Mouse (Mus musculus) adrenal gland, postnatal 10 days (tissue): Measurements from ENCODE around the gene Zcchc2. TPM values are rescaled to one million over a fixed set of nuclear protein-coding genes. Genes with fewer than 3 reads are reported as not detected.

Experiments used
- DNase-seq: peaks from one replicate; pipeline ENCODE4 v3.0.0; 2021; ENCODE audit warnings: mixed read lengths
- long read RNA-seq, 2 experiments: library from polyadenylated mRNA; stranded (forward); transcript quantifications; one replicate each; pipeline ENCODE4 v2.0.0; 2021
- total RNA-seq, 2 experiments: library from RNA; stranded (reverse); gene quantifications; 2 replicates each; pipeline ENCODE4 v1.2.3; 2021

Zcchc2 gene
- total RNA-seq: 10 to 100 TPM; 14.0 to 16.3 TPM
- long read RNA-seq, experiment 1, partial matches to known transcripts: 4 of 13 reads
- long read RNA-seq, experiment 1, other reads (novel, unspliced or antisense): 9 of 13 reads
- long read RNA-seq, experiment 2, full-length matches to known transcripts: 4 of 10 reads
- long read RNA-seq, experiment 2, partial matches to known transcripts: 1 of 10 reads
- long read RNA-seq, experiment 2, other reads (novel, unspliced or antisense): 5 of 10 reads

DNA sequence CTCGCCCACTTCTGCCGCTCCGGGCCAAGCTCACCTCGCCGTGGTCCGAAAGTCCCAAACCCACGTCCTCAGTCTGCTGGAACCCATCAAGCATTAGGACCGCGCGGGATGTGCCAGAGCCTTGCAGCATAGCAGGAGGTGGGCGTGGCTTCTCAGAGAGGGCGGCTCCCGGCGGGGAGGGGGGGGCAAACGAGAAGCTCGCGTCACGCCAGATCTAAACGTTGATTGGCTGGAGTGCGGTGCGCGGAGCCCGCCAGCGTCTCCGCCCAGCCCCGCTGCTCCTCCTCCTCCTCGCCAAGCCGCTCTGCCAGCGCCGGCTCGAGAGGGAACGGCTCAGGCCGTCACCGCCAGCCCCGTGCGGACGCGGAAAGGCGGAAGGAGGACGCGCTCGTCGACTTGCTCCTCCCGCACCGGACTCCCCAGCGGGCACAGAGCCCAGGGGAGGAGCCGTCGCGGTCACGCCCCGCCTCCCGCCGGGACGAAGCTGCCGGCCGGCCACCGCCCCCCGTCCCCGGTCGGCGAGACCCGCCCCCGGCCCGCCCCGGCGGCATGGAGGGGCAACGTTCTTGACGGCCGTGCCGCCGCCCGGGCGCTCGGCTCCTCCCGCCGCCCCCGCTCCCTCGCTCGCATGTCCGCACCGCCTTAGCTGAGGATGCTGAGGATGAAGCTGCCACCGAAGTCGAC is at the start of gene Zcchc2:
TSS of gene Zcchc2 (plus strand) at position 269 of the 684 bp plus-strand sequence.
- DNase-seq: peak; percentile 99

DNA sequence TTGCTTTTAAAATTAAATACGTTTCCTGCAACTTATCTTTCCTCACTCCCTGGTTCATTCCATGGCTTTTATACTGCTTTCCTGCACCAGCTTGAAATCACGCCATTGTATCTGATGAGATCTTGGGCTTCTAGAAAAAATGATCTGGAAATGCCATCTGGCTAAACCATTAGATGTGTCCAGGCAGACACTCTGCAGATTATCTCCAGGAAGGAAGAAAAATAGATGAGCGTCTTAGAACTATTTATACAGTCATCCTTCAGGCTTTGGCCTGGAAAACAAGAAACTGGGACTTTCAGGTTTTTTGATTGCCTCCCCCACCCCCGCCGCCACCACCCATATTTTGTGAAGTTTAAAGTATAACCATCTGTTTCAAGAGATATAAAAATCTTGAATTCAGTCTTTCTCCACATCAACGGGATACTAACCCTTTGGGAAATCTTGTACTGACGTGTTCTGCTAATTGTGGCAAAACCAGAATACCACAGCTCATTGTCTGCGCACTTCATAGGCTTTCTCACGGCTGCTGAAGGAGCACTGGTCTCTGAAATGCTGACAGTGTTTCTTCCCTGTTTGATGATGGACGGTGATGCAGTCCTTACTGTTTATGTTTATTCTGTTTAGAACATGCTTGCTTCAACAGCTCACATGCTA is 45.2 kb upstream of the Zcchc2 start:
- DNase-seq: no peak

DNA sequence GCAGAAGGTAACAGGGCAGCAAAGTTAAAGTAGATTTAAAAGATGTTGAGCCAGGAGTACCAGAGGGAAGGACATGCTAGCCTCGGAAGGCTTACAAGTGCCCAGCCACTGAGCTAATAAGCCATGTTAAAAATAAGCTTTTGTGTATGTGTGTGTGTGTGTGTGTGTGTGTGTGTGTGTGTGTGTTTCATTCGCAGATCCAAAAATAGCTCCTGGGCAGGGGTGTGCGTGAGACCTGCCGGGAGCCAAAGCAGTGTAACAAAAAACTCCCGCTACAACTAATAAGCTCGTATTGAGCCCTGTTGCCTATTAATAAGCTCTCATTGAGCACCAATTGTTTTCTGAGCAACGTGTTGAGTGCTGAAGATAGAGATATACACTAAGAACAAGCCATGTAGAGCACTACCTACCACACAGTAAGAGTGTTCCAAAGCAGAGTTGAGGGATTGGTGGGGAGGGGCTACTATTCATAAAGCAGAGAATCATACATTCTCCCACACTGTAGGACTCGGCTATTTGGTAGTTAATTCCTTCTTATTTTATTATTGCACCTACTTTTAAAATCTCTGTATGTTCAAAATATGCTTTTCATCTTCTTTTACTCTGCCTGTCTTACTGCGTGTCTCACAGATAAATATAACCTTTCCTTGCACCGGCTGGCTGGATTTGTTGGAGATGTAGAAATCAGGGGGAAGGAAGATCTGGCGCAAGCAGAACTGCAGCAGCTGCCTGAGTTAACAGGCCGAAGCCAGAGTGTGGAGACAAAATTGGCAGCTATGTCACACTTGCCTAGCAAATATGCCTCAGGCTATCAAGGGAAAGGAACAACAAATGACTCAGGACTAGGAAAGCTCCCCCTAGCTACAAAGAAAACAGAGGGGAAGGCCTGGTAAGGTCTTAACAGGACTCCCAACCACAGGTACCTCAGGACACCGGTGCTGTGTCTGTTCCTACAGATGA is 43.3 kb upstream of the Zcchc2 start:
- DNase-seq: peak; percentile 26

DNA sequence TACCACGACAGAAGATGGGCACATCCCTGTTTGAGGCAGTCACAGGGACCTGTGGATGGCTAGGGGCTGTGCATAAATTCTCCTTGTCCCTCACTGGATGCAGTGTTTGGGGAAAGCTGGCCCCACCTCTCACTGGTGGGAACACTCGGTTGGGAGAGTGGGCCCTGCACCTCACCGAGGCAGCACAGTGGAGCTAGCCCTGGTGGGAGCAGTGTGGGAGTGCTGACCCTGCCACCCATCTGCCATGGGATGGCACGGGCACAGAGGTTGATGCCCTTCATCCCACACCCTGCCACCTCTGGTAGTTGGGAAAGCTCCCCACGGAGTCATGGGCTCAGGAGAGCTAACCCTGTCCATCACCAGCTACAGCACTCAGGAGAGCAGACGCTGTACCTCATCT is 41.9 kb upstream of the Zcchc2 start:
- no peak for DNase-seq

DNA sequence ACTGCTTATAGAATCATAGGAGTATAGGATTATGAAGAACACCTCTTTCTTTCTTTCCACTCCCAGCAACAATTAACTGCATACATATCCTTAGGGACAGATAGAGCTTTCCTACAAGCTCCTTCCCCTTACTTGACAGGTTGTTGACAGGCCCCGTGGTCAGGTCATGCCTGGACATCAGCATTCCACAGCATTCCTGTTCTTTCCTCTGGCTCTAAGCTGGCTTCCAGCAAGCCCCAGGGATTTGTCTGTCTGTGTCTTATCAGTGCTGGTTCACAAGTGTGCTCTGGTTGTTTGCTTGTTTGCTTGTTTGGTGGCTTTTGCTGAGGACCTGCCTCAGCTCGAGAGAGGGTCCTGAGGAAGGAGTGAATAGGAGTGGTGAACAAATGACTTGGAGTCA is 36.6 kb upstream of the Zcchc2 start:
- no peak for DNase-seq

DNA sequence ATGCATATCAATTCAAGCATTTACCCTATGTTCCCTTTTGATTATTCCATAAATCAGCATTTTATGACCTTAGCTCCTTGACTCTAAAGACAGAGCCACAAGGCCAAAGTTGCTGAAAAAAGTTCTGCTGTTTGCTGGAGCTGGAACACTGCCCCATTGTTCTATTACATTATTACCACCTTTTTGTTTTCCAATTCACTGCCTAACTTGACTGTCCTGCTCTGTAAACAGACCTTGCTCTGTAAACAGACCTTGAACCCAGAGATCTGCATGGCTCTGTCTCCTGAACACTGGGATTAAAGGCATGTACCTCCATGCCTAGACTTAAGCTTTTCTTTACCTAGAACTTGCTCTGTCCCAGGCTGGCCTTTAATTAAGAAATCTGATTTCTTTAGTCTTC is 36.2 kb upstream of the Zcchc2 start:
- DNase-seq: no peak

DNA sequence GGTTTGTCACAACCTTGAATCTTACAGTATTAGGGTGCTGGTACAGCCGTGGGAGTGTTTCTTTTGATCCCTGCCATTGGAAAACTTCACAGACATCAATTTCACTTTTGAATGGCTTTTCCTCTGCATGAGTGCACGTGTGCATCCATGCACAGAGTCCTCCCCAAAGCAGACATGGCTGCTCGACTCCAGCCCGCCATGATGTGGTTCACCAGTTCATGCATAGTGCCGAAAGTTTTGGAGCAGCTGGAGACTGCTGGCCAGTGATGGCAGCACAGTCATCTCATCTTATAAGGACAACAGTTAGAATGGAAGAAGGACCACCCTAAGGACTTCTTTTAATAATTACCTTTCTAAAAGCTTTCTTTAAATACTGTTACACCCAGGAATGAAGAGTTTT is 34.1 kb upstream of the Zcchc2 start:
- DNase-seq: no peak

DNA sequence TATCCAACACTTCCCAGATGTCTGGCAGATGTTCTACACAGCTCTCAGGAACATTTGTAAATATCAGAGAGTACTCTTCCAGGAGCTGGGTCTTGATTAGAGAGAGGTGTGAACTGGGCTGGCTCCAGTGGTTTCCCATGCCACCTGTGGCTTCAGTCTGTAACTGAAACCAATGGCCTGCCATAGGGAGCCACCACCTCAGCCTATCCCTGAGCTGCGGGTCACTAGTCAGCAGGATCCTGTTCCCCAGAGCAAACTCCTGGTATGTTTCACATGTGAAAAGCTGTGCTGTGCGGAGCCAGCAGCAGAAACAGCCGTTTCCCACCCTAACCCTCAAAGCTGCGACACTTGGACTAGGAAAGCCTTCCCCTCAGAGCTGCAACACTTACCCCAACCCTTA is 28.7 kb upstream of the Zcchc2 start:
- DNase-seq: no peak

DNA sequence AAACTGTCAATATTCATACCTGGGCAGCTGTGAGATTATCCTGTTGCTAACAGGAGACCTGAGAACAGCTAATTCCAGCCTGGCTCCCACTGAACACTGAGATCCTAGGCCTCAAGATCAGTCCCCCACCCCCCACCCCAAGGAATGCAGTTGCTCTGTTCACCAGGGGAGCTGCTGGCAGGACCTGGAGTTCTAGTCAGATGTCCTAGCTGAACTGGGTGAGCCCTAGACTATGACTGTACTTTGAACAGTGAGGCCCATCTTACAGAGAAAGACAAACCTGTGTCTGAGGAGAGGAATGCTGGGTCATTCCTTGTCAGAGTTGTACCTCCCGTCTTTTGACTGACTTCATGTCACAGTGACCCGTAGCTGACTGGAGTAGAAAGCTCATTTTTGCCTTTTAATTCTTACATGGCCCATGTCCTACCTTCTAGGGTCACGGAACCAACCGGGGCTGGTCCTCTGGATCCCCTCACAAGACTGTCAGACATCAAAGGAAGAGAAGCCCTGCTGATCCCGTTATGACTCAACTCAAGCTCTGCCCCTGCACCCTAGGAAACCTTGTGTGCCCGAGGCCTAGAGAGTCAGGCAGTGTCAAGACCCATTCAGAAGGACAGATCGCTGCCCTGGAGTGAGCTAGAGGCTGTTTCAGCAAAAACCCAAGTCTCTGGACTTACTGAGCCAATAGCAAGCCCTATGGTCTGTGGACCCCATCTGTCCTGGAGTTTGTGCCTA is 28.0 kb upstream of the Zcchc2 start:
- DNase-seq: no peak

DNA sequence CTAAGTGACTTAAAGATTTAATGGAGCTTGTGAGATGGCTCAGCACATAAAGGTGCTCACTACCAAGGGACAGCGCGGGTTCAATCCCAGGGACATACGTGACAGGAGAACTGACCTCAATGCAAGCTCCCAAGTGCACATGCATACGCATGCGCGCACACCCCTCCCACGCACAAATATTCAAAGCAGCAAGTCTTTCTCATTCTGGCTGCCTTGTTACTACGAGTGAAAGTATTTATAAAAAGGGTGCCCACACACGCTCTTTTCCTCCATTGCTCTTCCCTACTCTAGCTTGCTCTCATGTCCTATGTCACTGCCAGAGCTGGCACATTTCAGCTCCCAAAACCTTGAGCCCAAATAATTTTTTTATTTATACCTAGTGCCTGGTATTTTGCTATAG is 27.4 kb upstream of the Zcchc2 start:
- DNase-seq: no peak

DNA sequence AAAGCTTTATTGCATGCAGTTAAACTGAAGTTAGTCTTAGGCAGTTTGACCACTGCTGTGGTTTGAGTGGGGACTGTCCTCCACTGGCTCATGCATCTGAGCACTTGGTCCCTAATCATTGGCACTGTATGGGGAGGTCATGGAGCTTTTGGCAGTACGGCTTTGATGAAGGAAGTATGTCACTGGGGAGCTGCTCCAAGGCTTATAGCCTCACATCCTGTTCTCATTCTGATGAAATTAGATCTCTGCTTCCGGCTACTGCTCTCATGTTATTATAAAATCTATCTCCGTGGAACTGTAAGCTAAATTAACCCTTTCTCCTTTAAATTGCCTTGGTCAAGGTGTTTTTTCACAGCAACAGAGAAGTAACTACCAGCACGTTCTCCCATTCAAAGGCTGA is 25.7 kb upstream of the Zcchc2 start:
- no peak for DNase-seq

DNA sequence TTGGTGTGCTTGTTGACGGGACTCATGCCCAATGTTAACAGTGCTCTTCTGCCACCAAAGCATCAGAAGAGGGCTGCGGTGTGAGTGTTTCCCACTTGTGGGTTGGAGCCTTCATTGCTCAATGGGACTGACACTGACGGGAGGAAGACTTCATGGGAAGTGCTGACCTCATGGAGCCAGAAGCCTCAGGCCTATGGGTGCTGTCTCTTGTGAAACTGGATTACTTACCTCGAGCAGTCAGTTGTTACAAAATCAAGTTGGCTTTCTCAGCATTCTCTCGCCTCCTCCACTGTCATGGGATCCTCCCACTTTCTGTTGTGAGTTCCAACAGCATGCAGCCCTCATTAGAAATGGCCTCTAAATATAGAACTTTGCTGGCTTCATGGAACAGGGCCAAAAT is 25.0 kb upstream of the Zcchc2 start:
- no peak for DNase-seq

DNA sequence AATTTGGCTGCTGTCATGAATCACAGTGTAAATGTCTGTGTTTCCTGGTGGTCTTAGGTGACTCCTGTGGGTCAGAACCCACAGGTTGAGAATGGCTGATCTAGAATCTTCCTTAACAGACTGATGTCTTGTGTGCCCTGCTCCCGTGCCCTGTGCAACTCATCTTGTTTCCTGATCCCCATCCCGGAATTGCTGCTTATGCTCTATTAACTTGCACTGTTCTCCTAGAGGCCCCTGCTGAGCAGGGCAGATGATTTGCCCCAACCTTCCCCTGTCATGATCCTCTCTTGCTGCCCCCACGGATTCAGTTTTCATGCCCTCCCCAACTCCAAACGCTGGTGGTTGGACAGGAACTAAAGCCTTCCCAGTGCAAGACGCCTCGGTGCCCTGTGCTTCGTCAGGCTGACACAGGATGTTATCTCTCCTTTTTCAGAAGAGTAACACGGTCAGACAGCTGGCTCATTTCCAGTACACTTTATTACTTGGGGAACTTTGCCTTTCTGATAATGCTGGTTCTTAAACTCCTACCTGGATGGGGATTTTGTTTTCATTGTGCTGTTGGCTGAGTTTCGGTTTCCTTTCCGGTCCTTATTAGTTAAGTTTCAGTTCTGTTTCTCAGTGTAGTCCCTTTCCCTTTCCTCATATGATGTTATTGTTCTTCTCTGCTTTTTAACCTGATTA is 18.6 kb upstream of the Zcchc2 start:
- DNase-seq: peak; percentile 60

DNA sequence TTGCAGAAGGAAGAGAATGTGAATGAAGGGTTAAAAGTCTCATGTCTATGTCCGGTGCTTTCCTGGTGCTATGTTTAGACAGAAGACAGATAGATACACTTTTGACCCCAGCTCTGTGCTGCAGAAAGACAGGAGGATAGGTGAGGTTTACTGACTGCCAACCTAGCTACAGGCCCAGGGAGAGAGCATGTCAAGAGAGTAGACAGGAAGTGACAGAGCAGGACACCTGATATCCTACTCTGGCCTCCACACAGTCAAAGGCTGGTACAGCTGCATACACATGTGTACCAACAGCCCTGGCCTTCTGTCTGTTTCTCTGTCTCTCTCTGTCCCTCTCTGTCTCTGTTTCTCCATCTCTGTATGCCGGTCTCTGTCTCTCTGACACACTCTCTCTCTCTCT is 16.2 kb upstream of the Zcchc2 start:
- DNase-seq: no peak

DNA sequence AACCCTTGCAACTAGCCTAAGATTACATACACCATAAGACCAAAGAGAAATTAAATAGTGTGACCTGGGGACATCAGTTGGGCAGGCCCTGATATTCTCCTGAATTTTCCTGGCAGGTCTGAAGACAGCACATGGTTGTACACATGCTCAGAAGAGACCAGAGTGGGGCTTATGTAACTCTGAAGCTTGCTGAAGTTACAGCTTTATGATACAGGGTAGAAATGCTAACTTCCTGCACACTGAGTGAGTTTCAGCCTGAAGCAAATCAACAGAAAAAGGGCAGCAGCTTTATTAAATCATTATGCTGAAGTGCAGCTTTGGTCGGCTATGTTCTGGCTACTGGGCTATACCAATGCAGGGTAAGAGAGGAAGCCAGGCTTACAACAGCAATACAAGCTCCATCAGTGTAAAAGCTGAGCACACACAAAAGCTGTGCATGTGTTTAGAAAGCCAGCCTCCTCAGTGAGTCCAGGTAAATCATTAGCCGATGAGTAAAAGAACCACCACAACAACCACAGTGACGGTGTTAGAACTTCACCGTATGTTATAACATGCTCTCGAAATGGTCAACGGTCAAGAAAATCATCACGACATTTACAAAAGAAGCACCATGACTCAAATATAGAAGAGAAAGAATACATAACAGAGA is 12.6 kb upstream of the Zcchc2 start:
- DNase-seq: no peak

DNA sequence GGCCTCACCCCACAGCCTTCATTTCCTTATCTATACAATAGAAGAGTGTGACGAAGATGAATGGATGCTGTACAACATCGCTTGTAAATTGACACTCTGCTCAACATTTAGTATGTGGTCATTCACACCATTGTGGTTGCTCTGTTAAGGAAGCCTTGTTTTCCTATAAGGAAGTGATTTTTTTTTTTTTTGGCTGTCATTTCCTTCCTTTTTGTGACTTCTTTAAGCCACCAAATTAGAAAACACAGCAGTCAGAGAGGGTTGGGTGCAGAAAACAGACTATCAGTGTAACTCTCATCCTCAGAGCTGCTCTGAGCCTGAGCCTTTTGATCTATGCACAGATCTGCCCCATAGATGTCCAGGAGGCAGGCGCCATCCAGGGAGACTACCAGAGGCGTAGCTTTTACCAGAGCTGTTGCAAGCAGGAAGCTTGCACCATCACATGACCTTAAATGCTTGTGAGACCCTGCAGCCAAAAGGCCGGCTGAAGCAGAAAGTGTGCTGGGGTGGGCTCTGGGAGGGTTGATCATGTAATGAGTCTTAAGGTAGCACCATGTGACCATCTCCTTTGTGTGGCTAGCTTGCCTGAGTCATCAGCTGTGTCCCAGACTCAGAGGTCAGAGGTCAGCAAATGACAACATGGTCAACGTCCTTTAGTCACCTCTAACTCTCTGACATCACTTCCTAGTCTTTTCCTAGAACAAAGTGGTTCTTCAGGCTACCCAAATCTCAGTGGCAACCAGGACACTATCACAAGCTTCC is 9.2 kb upstream of the Zcchc2 start:
- DNase-seq: no peak

DNA sequence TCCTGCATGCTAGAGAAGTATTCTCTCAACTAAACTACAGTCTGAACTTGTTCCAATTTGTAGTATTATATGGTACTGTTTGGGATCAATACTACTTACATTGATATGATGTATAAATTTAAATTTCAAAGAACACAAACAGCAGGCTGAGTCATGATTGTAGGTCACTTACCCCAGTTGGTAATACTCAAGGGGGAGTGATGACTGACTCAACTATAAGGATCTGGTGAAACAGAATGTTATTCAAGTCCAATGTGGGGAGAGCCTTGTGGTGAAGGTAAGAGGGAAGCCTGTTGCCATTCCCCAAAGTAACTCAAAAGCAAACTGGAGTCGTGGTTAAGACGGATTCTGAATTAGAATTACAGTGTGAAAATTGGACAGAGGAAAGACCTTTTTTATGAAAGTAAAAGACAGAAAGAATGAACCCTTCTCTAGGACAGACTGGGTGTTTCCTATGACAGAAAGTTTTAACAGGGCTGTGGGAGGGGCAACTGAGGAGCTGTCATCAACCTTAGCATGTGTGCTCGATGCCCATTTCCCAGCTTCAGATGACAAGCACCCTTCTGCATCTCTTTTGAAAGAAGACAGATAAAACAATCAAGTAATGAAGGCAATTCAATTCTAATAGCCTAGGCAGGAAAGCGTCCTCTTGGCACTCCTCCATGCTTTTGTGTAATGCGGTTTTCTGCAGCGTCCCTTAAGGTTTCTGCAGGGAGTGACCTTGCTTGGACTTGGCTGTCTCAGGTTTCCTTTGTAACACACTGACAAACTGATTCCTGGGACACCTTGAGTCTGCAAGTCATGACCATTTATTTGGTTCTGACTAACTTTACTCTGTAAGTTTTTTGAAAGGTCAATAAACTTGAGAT is 7.5 kb upstream of the Zcchc2 start:
- DNase-seq: peak; percentile 76

DNA sequence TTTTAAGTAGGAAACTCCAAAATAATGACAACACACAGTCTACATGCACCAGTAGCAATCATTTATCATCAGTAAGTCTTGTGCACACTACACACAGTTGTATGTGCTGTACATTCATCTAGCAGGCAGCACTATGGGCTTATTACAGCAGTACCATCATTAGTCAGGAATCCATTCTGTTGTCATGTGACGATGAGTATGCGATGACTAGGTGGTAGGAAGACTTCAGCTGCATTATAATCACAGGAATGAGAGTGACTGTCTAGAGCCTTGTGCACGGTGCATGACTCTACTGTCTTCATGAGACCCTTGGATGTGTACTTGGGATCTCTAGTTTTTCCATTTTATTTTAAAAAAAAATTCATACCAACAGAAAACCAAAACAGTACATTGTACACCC is 6.0 kb upstream of the Zcchc2 start:
- DNase-seq: no peak

DNA sequence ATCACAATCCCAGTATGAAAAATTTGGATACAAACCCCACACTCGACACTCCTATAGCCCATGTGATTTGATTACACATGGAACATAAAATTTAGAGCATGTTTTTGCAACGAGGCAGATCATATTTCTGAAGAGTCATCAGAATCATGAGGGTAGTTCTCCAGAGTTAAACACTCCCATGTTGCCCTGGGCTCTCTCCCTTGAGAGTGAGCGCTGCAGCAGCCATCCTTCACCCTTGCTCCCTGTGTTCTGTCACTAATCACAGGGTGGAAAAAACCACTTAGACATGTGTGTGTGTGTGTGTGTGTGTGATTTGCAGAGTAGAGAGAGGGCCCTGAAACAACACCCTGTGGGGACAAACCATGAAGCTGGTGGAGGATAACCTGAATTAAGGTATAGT is 2.0 kb upstream of the Zcchc2 start:
- DNase-seq: peak; percentile 46
